Mouse (Mus musculus) C2C12 (cell line): ENCODE measurements at regions not wholly inside any gene's neighbourhood (a gene's known extent, or its start where the extent isn't known, plus 50 kb on each side); places are given as distances from the start of the nearest gene placed in this dataset.

ENCODE experiments used
- H3K27me3 ChIP-seq: one replicate; pipeline ENCODE4 v1.6.1; 2011; ENCODE audit not compliant: control insufficient read depth, insufficient read depth, insufficient read length
- H3K36me3 ChIP-seq: one replicate; pipeline ENCODE4 v1.6.1; 2011; ENCODE audit not compliant: control insufficient read depth, insufficient read depth
- H3K4me3 ChIP-seq: one replicate; pipeline ENCODE4 v1.5.1; 2011; ENCODE audit warnings: mild to moderate bottlenecking, control low read depth; ENCODE audit not compliant: poor library complexity, insufficient read depth, severe bottlenecking
- H3K79me2 ChIP-seq: one replicate; pipeline ENCODE4 v1.6.1; 2011; ENCODE audit not compliant: control insufficient read depth, insufficient read depth
- H3K79me3 ChIP-seq: one replicate; pipeline ENCODE4 v1.6.1; 2011; ENCODE audit warnings: low read depth, control low read depth
- H3ac ChIP-seq: one replicate; pipeline ENCODE3; 2011; ENCODE audit warnings: low read depth; ENCODE audit not compliant: control insufficient read depth, insufficient read length
- CEBPB ChIP-seq: IDR thresholded peaks from one replicate; pipeline ENCODE4 v1.6.1; 2011; ENCODE audit warnings: low read depth, mild to moderate bottlenecking, control low read depth, moderate library complexity
- CTCF ChIP-seq: IDR thresholded peaks from one replicate; pipeline ENCODE4 v1.5.1; 2011; ENCODE audit not compliant: control insufficient read depth, insufficient read depth, insufficient read length
- FOSL1 ChIP-seq: IDR thresholded peaks from one replicate; pipeline ENCODE4 v1.8.0; 2011; ENCODE audit warnings: mild to moderate bottlenecking, low read length; ENCODE audit not compliant: poor library complexity, insufficient read depth, severe bottlenecking
- MAX ChIP-seq: IDR thresholded peaks from one replicate; pipeline ENCODE4 v1.6.1; 2011; ENCODE audit warnings: mild to moderate bottlenecking, control low read depth
- MYOD1 ChIP-seq: IDR thresholded peaks from one replicate; pipeline ENCODE4 v1.6.1; 2011; ENCODE audit warnings: low read depth; ENCODE audit not compliant: control insufficient read depth, insufficient read length
- MYOG ChIP-seq: IDR thresholded peaks from one replicate; pipeline ENCODE4 v1.6.1; 2011; ENCODE audit not compliant: control insufficient read depth, insufficient read length; ENCODE audit errors: extremely low read depth
- USF1 ChIP-seq: IDR thresholded peaks from one replicate; pipeline ENCODE4 v1.6.1; 2011; ENCODE audit warnings: low read depth, mild to moderate bottlenecking, control low read depth, moderate library complexity

DNA sequence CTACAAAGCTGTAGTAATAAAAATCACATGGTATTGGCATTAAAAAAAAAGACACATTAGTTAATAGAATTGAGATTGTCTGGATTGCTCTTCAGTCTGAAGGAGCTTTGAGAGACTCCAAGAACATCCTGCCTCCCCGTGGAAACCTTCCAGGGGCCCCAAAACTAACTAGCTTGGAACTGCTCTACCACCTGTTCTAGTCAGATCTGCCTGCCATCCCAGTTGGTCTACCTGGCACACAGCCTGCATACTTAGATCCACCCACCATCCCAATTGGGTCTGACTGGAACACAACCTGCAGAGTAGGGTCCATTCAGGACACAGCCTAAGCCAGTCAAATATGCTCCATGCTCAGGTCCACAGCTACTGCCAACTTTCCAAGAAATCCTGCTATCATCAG lies 503.6 kb downstream of the Rapgef2 start:
- TF ChIP-seq USF1: no peak
- no peak for TF ChIP-seq MAX
- Histone ChIP-seq H3K27me3 (no peaks in the 10 kb centered on the region), H3K4me3 (no peak overlapping the region), H3ac (no peak overlapping the region), H3K36me3 (no peaks in the 10 kb centered on the region), H3K79me2 (no peaks in the 10 kb centered on the region), H3K79me3 (no peaks in the 10 kb centered on the region)

DNA sequence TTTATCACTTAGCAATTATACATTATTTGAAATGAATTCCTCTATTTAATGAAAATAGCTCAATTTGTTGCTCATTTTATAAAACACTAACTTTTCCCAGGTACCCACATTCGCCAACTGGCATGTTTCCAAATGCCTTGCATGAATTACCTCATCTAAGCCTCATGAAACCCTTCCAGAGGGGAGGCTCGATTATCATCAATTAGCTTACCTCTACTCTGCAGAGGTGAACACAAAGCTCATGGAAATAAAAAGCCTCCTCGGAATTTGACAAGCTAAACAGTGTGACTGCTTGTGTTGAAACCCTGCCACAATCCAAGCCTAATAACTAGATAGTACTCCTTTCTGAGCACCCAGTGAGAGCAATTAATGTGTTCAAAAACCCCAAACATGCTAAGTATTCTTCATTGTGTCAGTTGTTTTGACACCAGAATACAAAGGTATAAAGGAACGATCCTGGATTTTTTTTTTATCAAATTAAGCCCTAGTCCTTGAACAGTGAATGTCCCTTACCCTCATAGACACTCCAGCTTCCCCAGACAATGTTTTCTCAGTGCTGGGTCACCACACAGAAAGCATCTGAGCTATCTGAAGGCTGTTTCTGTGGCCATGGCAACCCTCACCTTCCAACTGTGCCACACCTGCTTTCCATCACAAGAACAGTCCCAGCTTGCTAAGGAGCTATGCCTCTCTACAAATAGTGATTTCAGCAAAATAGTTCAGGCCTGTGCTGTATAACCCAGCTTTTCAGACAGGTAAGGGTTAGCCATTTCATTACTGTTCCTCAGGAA lies 530.4 kb downstream of the Rapgef2 start:
- no peak overlapping the region for H3ac ChIP-seq
- H3K27me3 ChIP-seq: no peaks in the 10 kb centered on the region
- H3K79me2 ChIP-seq: no peaks in the 10 kb centered on the region
- TF ChIP-seq USF1: no peak
- no peak for TF ChIP-seq FOSL1
- TF ChIP-seq MYOD1: no peak
- no peak for TF ChIP-seq MAX
- TF ChIP-seq CTCF: no peak
- no peak overlapping the region for H3K4me3 ChIP-seq
- no peaks in the 10 kb centered on the region for H3K79me3 ChIP-seq
- no peaks in the 10 kb centered on the region for H3K36me3 ChIP-seq

DNA sequence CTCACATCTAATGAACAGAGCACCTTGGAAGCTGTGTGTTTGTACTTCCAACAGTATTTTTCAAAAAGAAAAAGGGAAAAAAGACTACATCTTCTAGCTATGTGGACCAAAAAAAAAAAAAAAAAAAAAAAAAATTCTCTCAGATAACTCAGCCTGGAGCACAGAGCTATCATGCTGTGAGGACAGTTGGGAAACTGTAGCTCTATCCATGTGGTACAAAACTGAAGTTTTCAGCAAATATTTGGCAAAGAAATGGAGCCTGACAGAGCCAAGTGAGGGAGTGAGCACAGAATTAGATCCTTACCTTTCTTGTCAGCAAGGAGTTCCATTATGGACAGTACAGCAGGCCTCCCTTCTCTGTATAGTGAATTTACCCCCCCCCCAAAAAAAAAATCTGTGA lies 550.2 kb downstream of the Rapgef2 start:
- Histone ChIP-seq H3K79me3 (no peaks in the 10 kb centered on the region), H3K79me2 (no peaks in the 10 kb centered on the region), H3K27me3 (no peaks in the 10 kb centered on the region), H3K4me3 (no peak overlapping the region), H3ac (no peak overlapping the region), H3K36me3 (no peaks in the 10 kb centered on the region)
- no peak for TF ChIP-seq MYOG
- no peak for TF ChIP-seq MYOD1
- TF ChIP-seq USF1: no peak
- no peak for TF ChIP-seq FOSL1
- TF ChIP-seq CTCF: no peak
- TF ChIP-seq CEBPB: no peak

DNA sequence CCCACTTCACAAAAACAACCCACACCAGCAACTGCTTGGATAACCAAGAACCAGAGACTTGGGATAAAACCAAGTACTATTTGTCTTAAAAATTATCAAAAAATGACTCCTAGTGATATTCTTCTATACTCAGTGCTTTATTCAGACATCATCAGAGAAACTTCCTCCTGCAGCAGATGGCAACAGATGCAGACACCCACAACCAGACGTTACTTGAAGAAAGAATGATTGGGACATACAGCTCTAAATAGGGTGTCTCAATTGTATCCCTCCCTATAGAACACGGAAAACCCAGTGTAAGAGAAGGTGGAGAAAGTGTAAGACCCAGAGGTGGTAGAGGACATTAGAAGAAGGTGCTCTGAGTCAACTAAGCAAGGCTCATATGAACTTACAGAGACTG lies 569.6 kb downstream of the Rapgef2 start:
- H3K36me3 ChIP-seq: no peaks in the 10 kb centered on the region
- no peaks in the 10 kb centered on the region for H3K27me3 ChIP-seq
- no peak overlapping the region for H3K4me3 ChIP-seq
- no peak overlapping the region for H3ac ChIP-seq
- no peaks in the 10 kb centered on the region for H3K79me2 ChIP-seq
- H3K79me3 ChIP-seq: no peaks in the 10 kb centered on the region
- TF ChIP-seq MYOG: no peak
- no peak for TF ChIP-seq FOSL1
- no peak for TF ChIP-seq USF1

DNA sequence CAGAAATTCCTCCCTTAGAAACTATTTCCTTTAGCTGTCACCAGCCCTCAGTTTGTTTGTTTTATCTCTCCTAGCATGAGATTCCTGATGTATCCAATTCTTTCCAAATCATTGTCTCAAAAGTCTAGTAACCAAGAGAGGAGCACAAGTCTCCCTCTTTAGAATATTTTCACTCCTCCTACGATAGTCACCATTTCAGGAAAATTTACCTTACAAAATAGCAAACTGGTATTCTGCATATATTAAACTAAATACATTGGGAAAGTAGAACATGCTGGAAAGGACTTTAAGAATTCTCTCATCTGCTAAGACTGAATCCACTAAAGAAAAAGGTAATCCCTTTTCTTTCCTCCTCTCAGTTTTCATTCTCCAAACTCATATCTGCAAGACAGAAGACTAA lies 578.6 kb downstream of the Rapgef2 start:
- Histone ChIP-seq H3K79me3 (no peaks in the 10 kb centered on the region), H3K4me3 (no peak overlapping the region), H3K79me2 (no peaks in the 10 kb centered on the region), H3K36me3 (no peaks in the 10 kb centered on the region), H3ac (no peak overlapping the region), H3K27me3 (no peaks in the 10 kb centered on the region)
- TF ChIP-seq USF1 (no peak), CEBPB (no peak), MYOD1 (no peak), CTCF (no peak), MAX (no peak), FOSL1 (no peak), MYOG (no peak)

DNA sequence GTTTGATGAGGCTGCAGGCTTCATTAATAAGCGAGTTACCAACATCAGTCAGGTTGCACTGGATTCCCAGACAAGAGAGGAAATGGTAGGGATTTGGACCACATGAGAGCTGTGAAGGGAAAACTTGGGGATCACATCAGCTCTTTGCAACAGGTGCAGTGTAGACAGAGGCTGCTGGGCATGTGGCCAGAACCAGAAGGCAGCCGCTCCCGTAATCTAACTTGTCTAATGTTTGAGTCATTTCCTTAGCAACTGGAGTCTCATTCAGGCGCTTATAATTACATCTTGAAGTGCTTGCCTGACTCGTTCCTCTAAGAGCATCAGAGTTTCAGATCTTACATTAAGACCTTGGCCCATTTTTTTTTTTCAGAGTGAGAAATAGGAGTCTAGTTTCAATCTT lies 587.4 kb downstream of the Rapgef2 start:
- H3ac ChIP-seq: no peak overlapping the region

More for the DNA sequence above, 587.4 kb downstream of the Rapgef2 start:
- TF ChIP-seq MYOD1 (peak; percentile 90), MYOG (no peak), MAX (no peak), USF1 (no peak)
- Histone ChIP-seq H3K4me3 (no peak overlapping the region), H3K79me2 (no peaks in the 10 kb centered on the region), H3K79me3 (no peaks in the 10 kb centered on the region), H3K36me3 (no peaks in the 10 kb centered on the region), H3K27me3 (no peaks in the 10 kb centered on the region)
